Mouse (Mus musculus) spleen, adult 12 weeks (tissue): ENCODE measurements around the gene Lrrc43.

Source experiments
- DNase-seq: peaks from one replicate; pipeline ENCODE4 v3.0.0; 2022; ENCODE audit warnings: low spot score

Lrrc43 gene

GRCm38 (mm10) chr5:123520666-123521065, 31.6 kb downstream of the Lrrc43 start:
- no peak for DNase-seq

- no peak for DNase-seq
These were observed 32.5 kb downstream of the Lrrc43 start for GRCm38 (mm10) chr5:123521621-123522020.

- no peak for DNase-seq
These were observed 33.1 kb downstream of the Lrrc43 start for GRCm38 (mm10) chr5:123522166-123522565.

- DNase-seq = peak; percentile 99
These were observed 34.7 kb downstream of the Lrrc43 start, which contains the start of gene Diablo for GRCm38 (mm10) chr5:123523692-123524392. Gene Diablo, minus strand, starts transcription at chr5:123524176.

GRCm38 (mm10) chr5:123524393-123524750, 35.3 kb downstream of the Lrrc43 start:
- no peak for DNase-seq

GRCm38 (mm10) chr5:123525281-123525680, 36.2 kb downstream of the Lrrc43 start, which contains the start of gene Gm49027:
Gene Gm49027, minus strand, starts transcription at chr5:123525488.
- no peak for DNase-seq

GRCm38 (mm10) chr5:123525916-123526495, 36.9 kb downstream of the Lrrc43 start:
- DNase-seq = no peak

- DNase-seq = no peak
These were observed 39.5 kb downstream of the Lrrc43 start for GRCm38 (mm10) chr5:123528641-123529040.

GRCm38 (mm10) chr5:123530056-123530455, 41.0 kb downstream of the Lrrc43 start:
- no peak for DNase-seq

- no peak for DNase-seq
These were observed 44.7 kb downstream of the Lrrc43 start for GRCm38 (mm10) chr5:123533801-123534200.

- DNase-seq = no peak
These were observed 66.6 kb downstream of the Lrrc43 start for GRCm38 (mm10) chr5:123555693-123556092.

GRCm38 (mm10) chr5:123556451-123556850, 67.3 kb downstream of the Lrrc43 start:
- no peak for DNase-seq
